Mouse (Mus musculus): Measurements from ENCODE around the gene Snorc.

GRCm38 (mm10) chr1:87525041-87525440 is 55.0 kb downstream of the Snorc start:
- TF ChIP-seq CTCF (IDR thresholded peaks at IDR 0.05; ENCODE audit: low read depth) (no peak), EP300 (IDR thresholded peaks at IDR 0.05; ENCODE audit: low read depth) (no peak)
